8 mouse cellular contexts compared by ENCODE assay signal in the genomic region with DNA sequence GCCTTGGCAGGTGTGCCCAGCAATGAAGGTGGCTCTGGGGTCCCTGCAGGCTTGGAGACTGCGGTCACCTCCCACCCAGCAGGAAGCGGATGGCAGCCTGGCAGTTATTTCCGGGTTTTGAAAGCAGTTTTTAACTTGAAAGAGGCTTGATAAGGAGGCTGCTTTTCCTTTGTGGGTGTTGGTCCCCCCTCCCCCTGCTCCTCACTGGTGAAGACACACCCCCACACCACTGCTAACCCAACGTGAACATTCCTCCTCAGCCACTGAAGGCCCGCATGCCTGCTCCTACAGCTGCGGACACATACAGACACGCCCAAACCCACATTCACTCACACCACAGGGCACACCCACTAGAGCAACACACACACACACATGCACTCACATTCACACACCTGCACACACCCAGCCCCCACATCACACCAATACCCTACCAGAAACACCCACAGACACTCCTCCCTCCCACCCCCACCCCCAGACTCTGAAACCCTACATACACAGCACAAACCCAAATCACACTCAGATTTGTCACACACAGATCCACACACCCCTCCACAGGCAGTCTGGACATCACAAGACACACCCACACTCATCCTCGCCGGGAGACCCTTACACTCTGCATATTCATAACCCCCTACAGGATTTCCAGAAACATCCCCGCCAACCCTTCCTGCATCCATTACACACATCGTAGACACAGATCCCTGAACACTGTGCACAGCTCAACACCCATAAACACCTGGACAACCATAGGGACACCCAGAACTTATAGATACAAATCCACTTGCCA. TPM values are rescaled to one million over a fixed set of nuclear protein-coding genes. Genes with fewer than 3 reads are reported as not detected.
DNase-seq lines count a peak whose midpoint lies in the region; ATAC-seq lines count a peak whose summit lies in the region.

No protein-coding gene starts in this region.

- H3K4me1 ChIP-seq in liver, embryonic 15.5 days (replicated peaks) = peaks cover 70% of the 10 kb centered on the region

- peak overlapping the region; percentile 79 for H3K4me2 ChIP-seq in liver, embryonic 15.5 days

- peak; percentile 52 for ATAC-seq in common myeloid progenitor, adult 5-6 weeks (replicated peaks; ENCODE audit: low read depth, poor library complexity, severe bottlenecking)
- peak; percentile 47 to 57 for ATAC-seq in hematopoietic stem cell, adult 5-6 weeks (replicated peaks in 1 of 2; ENCODE audit: insufficient read depth in 1 of 2, low FRiP score in 2 of 2, low TSS enrichment in 1 of 2, low read depth in 1 of 2, poor library complexity in 2 of 2, severe bottlenecking in 2 of 2)
- peak; percentile 10; the same call in 1 of the 2 replicates for ATAC-seq in liver, embryonic 15.5 days (ENCODE audit: insufficient read depth)

- H3K27me3 ChIP-seq in liver, embryonic 15.5 days = no peaks in the 10 kb centered on the region

- H3K9ac ChIP-seq in liver, embryonic 15.5 days = peak overlapping the region; percentile 56

- peak overlapping the region; percentile 91 for H3K27ac ChIP-seq in liver, embryonic 15.5 days (replicated peaks)

- peaks cover 4% of the 10 kb centered on the region; the same call in 1 of the 2 replicates for H3K36me3 ChIP-seq in liver, embryonic 15.5 days (replicated peaks)

- no peaks in the 10 kb centered on the region for H3K9me3 ChIP-seq in liver, embryonic 15.5 days (replicated peaks)

- WGBS in liver, embryonic 15.5 days (ENCODE audit: insufficient replicate concordance) = 11% methylated on average over 11 of the region's 11 CpGs

- peak; percentile 38 to 71 for DNase-seq in adrenal gland, adult (ENCODE audit: inconsistent age in 2 of 2, low spot score in 1 of 2)
- DNase-seq in adrenal gland, postnatal 25 days = no peak
- peak; percentile 98 for DNase-seq in 416B (ENCODE audit: low read depth)
- peak; percentile 71 to 78 for DNase-seq in spleen, adult 18-20 months
- no peak for DNase-seq in right cerebral cortex, postnatal 14 days

- peak overlapping the region; percentile 53 for H3K4me3 ChIP-seq in liver, embryonic 15.5 days (replicated peaks)

RNA-seq across cellular contexts. Expression of a gene that starts 6.8 kb away (rescaled TPM):
- 52.0 and 56.5 TPM in 2 replicates for total RNA-seq in adrenal gland, postnatal 25 days (2021)
- total RNA-seq in common myeloid progenitor, adult 5-6 weeks (2017) = 197 and 277 TPM in 2 replicates
- 297 and 349 TPM in 2 replicates for total RNA-seq in hematopoietic stem cell, adult 5-6 weeks (2017)
- 6.8 and 7.4 TPM in 2 replicates for polyA plus RNA-seq in liver, embryonic 15.5 days (2015; fragmentation: Nextera tagmentation; extraction: Ambion mirVana)

Comparison
In these comparisons a context has a peak if more than half of its experiments do, and no peak if none do; other contexts are left out.
1. DNase-seq: peak in adrenal gland, adult (2 of 2), 416B (single experiment) and spleen, adult 18-20 months (2 of 2); none in adrenal gland, postnatal 25 days (single experiment) and right cerebral cortex, postnatal 14 days (single experiment).
2. Peak in every context shown above with its lines, with median percentiles within 50 percentile points of each other: ATAC-seq.